Mouse (Mus musculus) bone marrow macrophage, adult 2 months (primary cell): ENCODE results near the gene Neu1. TPM values are rescaled to one million over a fixed set of nuclear protein-coding genes. Genes with fewer than 3 reads are reported as not detected.
"Not testable (repeated sequence)": the region's sequence is repeated elsewhere in the genome, so short reads cannot be mapped to it uniquely, and the experiment has no call there.

ENCODE experiments used
- H3K27ac ChIP-seq: 2 replicates; pipeline ENCODE4 v1.5.1; 2012; ENCODE audit warnings: low read depth, low read length; ENCODE audit not compliant: insufficient read depth
- H3K4me1 ChIP-seq: 2 replicates; pipeline ENCODE4 v1.6.1; 2012; ENCODE audit warnings: low read length; ENCODE audit not compliant: control insufficient read depth, insufficient read depth
- H3K4me3 ChIP-seq: 2 replicates; pipeline ENCODE4 v1.5.1; 2012; ENCODE audit warnings: mild to moderate bottlenecking, low read length, moderate library complexity; ENCODE audit not compliant: insufficient read depth
- CTCF ChIP-seq: IDR thresholded peaks from 2 replicates; pipeline ENCODE4 v1.5.1; 2012; ENCODE audit warnings: low read depth, mild to moderate bottlenecking, low read length, moderate library complexity
- POLR2A ChIP-seq: IDR thresholded peaks from 2 replicates; pipeline ENCODE4 v1.6.1; 2012; ENCODE audit warnings: mild to moderate bottlenecking, low read depth, low read length, borderline replicate concordance
- polyA plus RNA-seq: library from polyadenylated mRNA; stranded (reverse); fragments of >200 nt; gene quantifications from 2 replicates; pipeline ENCODE4 v1.2.4, GENCODE M21; 2012; ENCODE audit not compliant: missing spikeins, insufficient read depth, insufficient read length

The Neu1 gene
- polyA plus RNA-seq, 1 experiment: 73.6 TPM

GRCm38 (mm10) chr17:34946486-34947140, 15.6 kb downstream of the Neu1 start:
- TF ChIP-seq POLR2A (no peak), CTCF (no peak)
- Histone ChIP-seq H3K4me1 (peaks cover 2% of the 10 kb centered on the region; the same call in 1 of the 2 replicates), H3K27ac (no peak overlapping the region), H3K4me3 (no peak overlapping the region)

DNA sequence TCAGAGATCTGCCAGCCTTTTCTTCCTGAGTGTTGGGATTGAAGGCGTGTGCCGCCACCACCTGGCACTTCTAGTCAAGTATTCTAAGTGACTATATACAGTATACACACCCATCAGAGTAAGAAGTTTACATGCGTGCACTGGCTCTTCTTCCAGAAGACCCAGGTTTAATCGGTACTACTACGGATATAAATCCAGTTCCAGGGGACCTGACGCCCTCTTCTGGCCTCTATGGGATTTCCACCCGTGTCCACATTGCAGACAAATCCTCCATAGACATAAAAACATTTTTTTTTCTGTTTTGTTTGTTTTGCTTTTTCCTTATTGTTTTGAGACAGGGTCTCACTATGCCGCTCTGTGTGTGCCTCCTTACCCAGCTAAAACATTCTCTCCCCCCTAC, 16.6 kb downstream of the Neu1 start:
- TF ChIP-seq CTCF (peak; percentile 22), POLR2A (no peak)
- peaks cover 2% of the 10 kb centered on the region; the same call in 1 of the 2 replicates for H3K4me1 ChIP-seq
- H3K4me3 ChIP-seq: no peak overlapping the region
- H3K27ac ChIP-seq: no peak overlapping the region

DNA sequence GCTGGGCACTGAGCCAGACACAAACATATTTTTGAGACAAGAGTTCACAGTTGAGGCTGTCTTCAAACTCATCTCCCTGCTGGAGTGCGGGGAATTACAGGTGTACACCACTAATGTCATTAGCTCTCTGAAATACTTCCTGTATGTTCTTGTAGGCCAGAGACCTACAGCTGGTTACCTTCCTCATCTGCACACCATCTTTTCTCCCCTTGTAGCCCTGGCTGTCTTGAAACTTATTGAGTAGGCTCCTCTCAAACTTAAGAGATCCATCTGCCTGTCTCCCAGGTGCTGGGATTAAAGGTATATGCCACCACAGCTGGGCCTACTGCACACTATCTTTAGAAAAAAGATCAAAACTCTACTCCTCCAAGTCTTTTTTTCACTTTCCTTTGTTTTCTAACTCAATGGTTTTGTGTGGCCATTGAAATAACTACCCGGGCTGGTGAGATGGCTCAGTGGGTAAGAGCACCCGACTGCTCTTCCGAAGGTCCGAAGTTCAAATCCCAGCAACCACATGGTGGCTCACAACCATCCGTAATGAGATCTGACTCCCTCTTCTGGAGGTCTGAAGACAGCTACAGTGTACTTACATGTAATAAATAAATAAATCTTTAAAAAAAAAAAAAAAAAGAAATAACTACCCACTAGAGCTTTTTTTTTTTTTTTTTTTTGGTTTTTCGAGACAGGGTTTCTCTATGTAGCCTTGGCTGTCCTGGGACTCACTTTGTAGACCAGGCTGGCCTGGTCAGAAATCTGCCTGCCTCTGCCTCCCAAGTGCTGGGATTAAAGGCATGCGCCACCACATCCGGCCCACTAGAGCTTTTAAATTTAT, 17.9 kb downstream of the Neu1 start:
- H3K27ac ChIP-seq, H3K4me1 ChIP-seq, H3K4me3 ChIP-seq: not testable (repeated sequence)

- Histone ChIP-seq H3K27ac (no peak overlapping the region), H3K4me3 (no peak overlapping the region), H3K4me1 (no peaks in the 10 kb centered on the region)
- TF ChIP-seq CTCF (no peak), POLR2A (no peak)
These were observed 18.5 kb downstream of the Neu1 start for GRCm38 (mm10) chr17:34949553-34949969.

DNA sequence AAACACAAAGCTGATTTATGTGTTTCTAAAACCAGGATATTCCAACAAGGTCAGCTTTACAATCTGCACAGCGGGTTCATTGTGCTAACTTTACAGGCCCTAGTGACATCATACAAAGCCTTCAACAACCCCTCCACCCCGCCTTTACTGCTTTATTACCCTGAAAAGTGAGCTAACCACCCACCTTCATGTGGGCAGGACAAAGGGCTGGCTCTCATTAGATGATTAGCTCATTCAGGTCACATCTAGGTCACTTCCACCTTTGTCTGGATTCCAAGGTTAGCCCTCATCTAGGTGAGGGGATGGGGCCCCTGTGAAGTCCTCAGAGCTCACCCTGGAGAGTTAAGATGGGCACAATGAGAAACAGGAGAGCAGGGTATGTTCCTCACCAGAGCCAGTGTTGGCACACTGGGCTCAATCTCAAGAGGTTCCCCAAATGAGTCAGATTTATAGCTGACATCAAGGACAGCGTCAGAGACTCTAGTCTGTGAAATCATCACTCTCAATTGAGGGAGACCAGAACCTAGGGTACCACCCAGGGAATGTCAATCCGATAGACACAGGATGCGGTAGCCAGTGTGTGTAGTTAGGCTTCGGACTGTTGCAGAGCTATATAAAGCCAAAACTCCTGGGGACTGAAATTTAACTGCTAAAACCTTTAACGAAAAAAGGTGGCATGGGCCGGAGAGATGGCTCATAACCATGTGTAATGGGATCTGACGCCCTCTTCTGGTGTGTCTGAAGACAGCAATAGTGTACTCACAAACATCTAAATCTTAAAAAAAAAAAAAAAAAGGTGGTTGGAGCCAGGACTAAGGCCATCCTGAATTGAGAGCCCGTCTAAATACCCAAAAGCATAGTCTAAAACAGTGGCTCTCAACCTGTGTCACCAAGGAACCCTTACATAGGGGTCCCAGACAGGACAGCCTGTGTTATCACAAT, 19.7 kb downstream of the Neu1 start:
- Histone ChIP-seq H3K4me1 (no peaks in the 10 kb centered on the region), H3K27ac (peak overlapping the region; percentile 76), H3K4me3 (peak overlapping the region; percentile 89)
- TF ChIP-seq POLR2A (no peak), CTCF (no peak)

- Histone ChIP-seq H3K27ac (peak overlapping the region; percentile 76), H3K4me1 (no peaks in the 10 kb centered on the region), H3K4me3 (peak overlapping the region; percentile 89)
- no peak for TF ChIP-seq CTCF
- no peak for TF ChIP-seq POLR2A
These were observed 20.8 kb downstream of the Neu1 start for GRCm38 (mm10) chr17:34951636-34952377.

DNA sequence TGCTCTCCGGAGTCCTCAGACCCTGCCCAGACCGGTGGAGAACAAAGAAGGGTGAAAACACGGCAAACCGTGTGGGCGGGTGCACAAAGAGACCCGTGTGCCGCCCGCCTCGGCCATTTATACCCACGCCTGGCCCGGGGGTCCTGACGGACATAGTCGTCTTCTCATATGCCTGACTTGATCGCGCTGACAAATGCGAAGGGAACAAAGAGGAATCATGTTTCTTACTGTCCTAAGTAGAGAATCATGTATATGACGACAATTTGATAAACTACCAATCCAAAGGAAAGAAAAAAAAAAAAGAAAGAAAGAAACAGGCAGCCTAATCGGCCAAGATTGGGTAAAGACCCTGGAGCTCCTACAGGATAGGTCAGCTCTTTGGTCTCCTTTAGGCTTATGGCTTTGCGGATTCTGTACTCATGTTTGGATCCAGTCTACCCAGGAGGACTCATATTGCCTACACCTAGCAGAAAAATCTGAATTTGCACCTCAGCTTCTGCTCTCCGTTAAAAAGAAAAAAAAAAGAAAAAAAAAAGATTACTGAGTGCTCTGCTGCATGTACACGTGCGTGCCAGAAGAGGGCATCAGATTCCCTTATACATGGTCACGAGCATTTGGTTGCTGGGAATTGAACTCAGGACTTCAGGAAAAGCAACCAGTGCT, 21.5 kb downstream of the Neu1 start:
- TF ChIP-seq CTCF (no peak), POLR2A (peak; percentile 90; the same call in 1 of the 2 replicates)

GRCm38 (mm10) chr17:34953258-34953657, 22.2 kb downstream of the Neu1 start:
- Histone ChIP-seq H3K4me1 (no peaks in the 10 kb centered on the region), H3K27ac (peak overlapping the region; percentile 76; the same call in 1 of the 2 replicates), H3K4me3 (peak overlapping the region; percentile 89)
- TF ChIP-seq POLR2A (no peak), CTCF (no peak)

More for the DNA sequence above, 21.5 kb downstream of the Neu1 start:
- peak overlapping the region; percentile 76 for H3K27ac ChIP-seq
- H3K4me1 ChIP-seq: no peaks in the 10 kb centered on the region
- H3K4me3 ChIP-seq: peak overlapping the region; percentile 89

GRCm38 (mm10) chr17:34953904-34954303, 22.9 kb downstream of the Neu1 start:
- H3K4me3 ChIP-seq: no peak overlapping the region
- TF ChIP-seq CTCF (no peak), POLR2A (no peak)
- no peaks in the 10 kb centered on the region for H3K4me1 ChIP-seq
- H3K27ac ChIP-seq: no peak overlapping the region
